Comparison of ENCODE assay signal across 10 mouse cellular contexts in the genomic region with DNA sequence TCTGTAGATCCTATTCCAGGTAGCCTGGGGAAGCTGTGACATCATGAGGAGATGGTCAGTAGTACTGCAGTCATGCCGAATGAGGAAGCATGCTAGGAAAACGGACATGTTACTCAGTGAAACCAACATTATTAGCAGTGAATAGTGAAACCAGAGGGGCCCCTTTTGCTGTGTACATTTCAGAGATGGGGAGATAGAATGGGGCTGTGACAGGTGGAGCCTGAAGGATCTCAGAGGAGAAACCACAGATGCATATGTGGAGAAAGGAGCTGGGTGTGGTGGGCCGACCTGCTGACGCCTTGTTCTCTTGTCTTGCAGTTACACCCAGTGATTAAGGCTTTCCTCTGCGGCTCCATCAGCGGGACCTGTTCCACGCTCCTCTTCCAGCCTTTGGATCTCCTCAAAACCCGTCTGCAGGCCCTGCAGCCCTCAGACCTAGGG. TPM values are rescaled to one million over a fixed set of nuclear protein-coding genes. Genes with fewer than 3 reads are reported as not detected.
DNase-seq lines count a peak whose midpoint lies in the region; ATAC-seq and TF ChIP-seq lines count a peak whose summit lies in the region.
"Had no signal": no experiment of that assay in that cellular context is flagged by ENCODE, and none has a peak within 500 bp of the region (broad histone marks: within the 10 kb centered on the region; RNA-seq: fewer than 3 reads in every experiment).

No protein-coding gene starts in this region.

- DNase-seq in kidney, adult 2 months: peak; percentile 17
- DNase-seq in kidney, adult 11 months: no peak
- peak; percentile 44 for DNase-seq in c-Kit-positive CD71-negative TER-119-negative erythroid progenitor cells, embryonic 14.5 days (ENCODE audit: low read depth)
- no peak for DNase-seq in liver, embryonic 11.5 days (ENCODE audit: low spot score)
- DNase-seq in spleen, postnatal 10 days (ENCODE audit: low spot score in 2 of 2): peak; percentile 52 to 58
- no peak for DNase-seq in embryo, embryonic 10.5 days (ENCODE audit: low spot score)
- DNase-seq in thymus, postnatal 14 days: no peak
- DNase-seq: lung, postnatal 14 days had no signal

- no peak overlapping the region for H3K4me3 ChIP-seq in kidney, adult 2 months (ENCODE audit: insufficient read depth, low read depth, low read length)
- H3K4me3 ChIP-seq in liver, embryonic 11.5 days (ENCODE audit: low read depth, low read length): peak overlapping the region; percentile 58
- H3K4me3 ChIP-seq in kidney, embryonic 16.5 days (ENCODE audit: low read length): no peak overlapping the region
- H3K4me3 ChIP-seq: hindbrain, embryonic 12.5 days had no signal

- no peaks in the 10 kb centered on the region for H3K27me3 ChIP-seq in kidney, adult 2 months (replicated peaks; ENCODE audit: control insufficient read depth, insufficient read depth, low read length)
- H3K27me3 ChIP-seq in liver, embryonic 11.5 days (replicated peaks; ENCODE audit: control insufficient read depth, insufficient read depth, low read length): no peaks in the 10 kb centered on the region
- H3K27me3 ChIP-seq in kidney, embryonic 16.5 days (ENCODE audit: insufficient read depth, low read length): no peaks in the 10 kb centered on the region
- H3K27me3 ChIP-seq: hindbrain, embryonic 12.5 days had no signal

- TF ChIP-seq CTCF in kidney, adult 2 months (conservative IDR thresholded peaks at IDR 0.05; ENCODE audit: insufficient read depth, insufficient read length, low read depth, low read length): no peak

- peak; percentile 73 for ATAC-seq in liver, embryonic 11.5 days (replicated peaks; ENCODE audit: low FRiP score)
- ATAC-seq in kidney, embryonic 16.5 days (ENCODE audit: low FRiP score, low TSS enrichment): no peak

- no peaks in the 10 kb centered on the region for H3K36me3 ChIP-seq in kidney, adult 2 months (ENCODE audit: control insufficient read depth, insufficient read depth, low read length)
- peaks cover 39% of the 10 kb centered on the region for H3K36me3 ChIP-seq in liver, embryonic 11.5 days (ENCODE audit: control insufficient read depth, insufficient read depth, low read length)
- H3K36me3 ChIP-seq in kidney, embryonic 16.5 days (ENCODE audit: insufficient read depth, low read length): peaks cover 20% of the 10 kb centered on the region; the same call in 1 of the 2 replicates

- H3K4me1 ChIP-seq in kidney, adult 2 months (ENCODE audit: control insufficient read depth, insufficient read depth, low read length): peaks cover 4% of the 10 kb centered on the region; the same call in 1 of the 2 replicates
- peaks cover 46% of the 10 kb centered on the region for H3K4me1 ChIP-seq in liver, embryonic 11.5 days (replicated peaks; ENCODE audit: control insufficient read depth, insufficient read depth, low read length)
- peaks cover 3% of the 10 kb centered on the region for H3K4me1 ChIP-seq in kidney, embryonic 16.5 days (ENCODE audit: insufficient read depth, low read length)

- H3K4me2 ChIP-seq in liver, embryonic 11.5 days: peak overlapping the region; percentile 82
- no peak overlapping the region for H3K4me2 ChIP-seq in kidney, embryonic 16.5 days (replicated peaks; ENCODE audit: low read depth, low read length)
- H3K4me2 ChIP-seq: hindbrain, embryonic 12.5 days had no signal

- no peaks in the 10 kb centered on the region for H3K9me3 ChIP-seq in liver, embryonic 11.5 days (ENCODE audit: control insufficient read depth, low read length)
- H3K9me3 ChIP-seq in kidney, embryonic 16.5 days (ENCODE audit: low read length): no peaks in the 10 kb centered on the region
- H3K9me3 ChIP-seq: hindbrain, embryonic 12.5 days had no signal

- no peak overlapping the region for H3K27ac ChIP-seq in kidney, adult 2 months (ENCODE audit: insufficient read depth, low read depth, low read length)
- peak overlapping the region; percentile 99 for H3K27ac ChIP-seq in liver, embryonic 11.5 days (ENCODE audit: low read depth, low read length)
- H3K27ac ChIP-seq in kidney, embryonic 16.5 days (ENCODE audit: low read length): no peak overlapping the region
- H3K27ac ChIP-seq: hindbrain, embryonic 12.5 days had no signal

- peak overlapping the region; percentile 83 for H3K9ac ChIP-seq in liver, embryonic 11.5 days (ENCODE audit: low read depth, low read length)
- no peak overlapping the region for H3K9ac ChIP-seq in kidney, embryonic 16.5 days (replicated peaks; ENCODE audit: low read length)

- 85% methylated on average over 8 of the region's 8 CpGs for WGBS in kidney, adult 2 months
- 47% methylated on average over 8 of the region's 8 CpGs for WGBS in liver, embryonic 11.5 days
- WGBS in kidney, embryonic 16.5 days: 91% methylated on average over 8 of the region's 8 CpGs

- TF ChIP-seq POLR2A in kidney, adult 2 months (IDR thresholded peaks at IDR 0.05; ENCODE audit: low read depth, low read length): no peak

RNA-seq across cellular contexts. Expression of a gene that starts 6.0 kb away (rescaled TPM):
- 49.6 and 52.0 TPM in 2 replicates for polyA plus RNA-seq in kidney, adult 2 months (2012; rRNA removed)
- 138 and 147 TPM in 2 replicates for polyA plus RNA-seq in liver, embryonic 11.5 days (2014; fragmentation: Nextera tagmentation; extraction: Ambion mirVana)
- 36.3 and 37.0 TPM in 2 replicates for polyA plus RNA-seq in kidney, embryonic 16.5 days (2015; fragmentation: Nextera tagmentation; extraction: Ambion mirVana)

RNA-seq across cellular contexts. Expression of a gene that starts 11.3 kb away (rescaled TPM):
- polyA plus RNA-seq in kidney, adult 2 months (2012; rRNA removed): 1,195 and 1,310 TPM in 2 replicates
- 1,895 and 1,977 TPM in 2 replicates for polyA plus RNA-seq in liver, embryonic 11.5 days (2014; fragmentation: Nextera tagmentation; extraction: Ambion mirVana)
- polyA plus RNA-seq in kidney, embryonic 16.5 days (2015; fragmentation: Nextera tagmentation; extraction: Ambion mirVana): 1,478 and 1,498 TPM in 2 replicates

RNA-seq across cellular contexts. Expression of a gene that starts 24.3 kb away (rescaled TPM):
- polyA plus RNA-seq in kidney, adult 2 months (2012; rRNA removed): 0.10 and 0.33 TPM in 2 replicates
- polyA plus RNA-seq in liver, embryonic 11.5 days (2014; fragmentation: Nextera tagmentation; extraction: Ambion mirVana): not detected in 2 replicates
- polyA plus RNA-seq in kidney, embryonic 16.5 days (2015; fragmentation: Nextera tagmentation; extraction: Ambion mirVana): not detected in 2 replicates
- polyA plus RNA-seq: hindbrain, embryonic 12.5 days had no signal

RNA-seq across cellular contexts. Expression of a gene that starts 33.3 kb away (rescaled TPM):
- polyA plus RNA-seq in kidney, adult 2 months (2012; rRNA removed): not detected in 2 replicates
- not detected in 2 replicates for polyA plus RNA-seq in liver, embryonic 11.5 days (2014; fragmentation: Nextera tagmentation; extraction: Ambion mirVana)
- not detected in 2 replicates for polyA plus RNA-seq in kidney, embryonic 16.5 days (2015; fragmentation: Nextera tagmentation; extraction: Ambion mirVana)
- polyA plus RNA-seq: hindbrain, embryonic 12.5 days had no signal

RNA-seq across cellular contexts. Expression of a gene that starts 46.5 kb away (rescaled TPM):
- 5.5 and 6.1 TPM in 2 replicates for polyA plus RNA-seq in kidney, adult 2 months (2012; rRNA removed)
- polyA plus RNA-seq in liver, embryonic 11.5 days (2014; fragmentation: Nextera tagmentation; extraction: Ambion mirVana): 5.7 and 7.0 TPM in 2 replicates
- 5.3 and 7.9 TPM in 2 replicates for polyA plus RNA-seq in kidney, embryonic 16.5 days (2015; fragmentation: Nextera tagmentation; extraction: Ambion mirVana)

Comparison
In these comparisons a context has a peak if more than half of its experiments do, and no peak if none do; other contexts are left out.
1. DNase-seq: peak in kidney, adult 2 months (single experiment), c-Kit-positive CD71-negative TER-119-negative erythroid progenitor cells, embryonic 14.5 days (single experiment) and spleen, postnatal 10 days (2 of 2); none in kidney, adult 11 months (single experiment), liver, embryonic 11.5 days (single experiment), embryo, embryonic 10.5 days (single experiment) and thymus, postnatal 14 days (single experiment).